Mouse (Mus musculus) liver, embryonic 14.5 days (tissue): ENCODE results near the gene Inpp1. TPM values are rescaled to one million over a fixed set of nuclear protein-coding genes. Genes with fewer than 3 reads are reported as not detected.
A peak's percentile ranks its signal among the peaks of the same experiment; 100 is the strongest.

Experiments
- ATAC-seq: fragments of 200-750 bp; cut with Nextera tagmentation; 2 replicates; pipeline ENCODE4 v1.8.0; 2017; ENCODE audit warnings: moderate number of reproducible peaks, mild to moderate bottlenecking, moderate library complexity; ENCODE audit not compliant: insufficient read depth
- DNase-seq, 3 experiments: peaks; one replicate each; pipeline ENCODE4 v3.0.0-alpha.2; 2012 to 2013; ENCODE audit warnings: low read depth in 3 of 3, low spot score in 3 of 3
- H3K27ac ChIP-seq: fragments of 300-500 bp; sonication (generic); 2 replicates; pipeline ENCODE4 v1.5.1; 2014; ENCODE audit warnings: moderate library complexity, mild to moderate bottlenecking, control low read depth, inconsistent platforms
- H3K27me3 ChIP-seq: fragments of 300-500 bp; sonication (generic); 2 replicates; pipeline ENCODE4 v1.6.1; 2014; ENCODE audit warnings: mild to moderate bottlenecking, low read length, moderate library complexity; ENCODE audit not compliant: control insufficient read depth, insufficient read depth
- H3K36me3 ChIP-seq: fragments of 300-500 bp; sonication (generic); replicated peaks from 2 replicates; pipeline ENCODE4 v1.6.1; 2014; ENCODE audit warnings: low read depth; ENCODE audit not compliant: control insufficient read depth, insufficient read depth
- H3K4me1 ChIP-seq, 2 experiments: fragments of 200-500 bp in 1 of 2; fragments of 300-500 bp in 1 of 2; sonication (generic) in 1 of 2; replicated peaks; 2 replicates each; pipeline ENCODE4 v1.6.1; 2012 to 2014; ENCODE audit warnings: antibody characterized with exemption in 1 of 2, inconsistent platforms in 1 of 2, low read length in 1 of 2; ENCODE audit not compliant: control insufficient read depth in 2 of 2, insufficient read depth in 2 of 2
- H3K4me2 ChIP-seq: fragments of 300-500 bp; sonication (generic); 2 replicates; pipeline ENCODE4 v1.6.1; 2014; ENCODE audit warnings: low read depth, mild to moderate bottlenecking, control low read depth, moderate library complexity
- H3K4me3 ChIP-seq, 2 experiments: fragments of 200-500 bp in 1 of 2; fragments of 300-500 bp in 1 of 2; sonication (generic) in 1 of 2; 2 replicates each; pipeline ENCODE4 v1.5.1; 2012 to 2014; ENCODE audit warnings: low read depth in 2 of 2, low read length in 2 of 2, mild to moderate bottlenecking in 2 of 2, control low read depth in 1 of 2, inconsistent platforms in 1 of 2, moderate library complexity in 1 of 2; ENCODE audit not compliant: insufficient read depth in 1 of 2
- H3K9ac ChIP-seq: fragments of 300-500 bp; sonication (generic); replicated peaks from 2 replicates; pipeline ENCODE4 v1.6.1; 2014; ENCODE audit warnings: mild to moderate bottlenecking, control low read depth, moderate library complexity
- H3K9me3 ChIP-seq: fragments of 300-500 bp; sonication (generic); 2 replicates; pipeline ENCODE4 v1.6.1; 2016; ENCODE audit warnings: low read length, mixed read lengths; ENCODE audit not compliant: control insufficient read depth
- CTCF ChIP-seq: IDR thresholded peaks from 2 replicates; pipeline ENCODE4 v1.5.1; 2016; ENCODE audit warnings: antibody characterized with exemption, low read depth, control low read depth
- EP300 ChIP-seq: IDR thresholded peaks from 2 replicates; pipeline ENCODE4 v1.6.1; 2016; ENCODE audit warnings: antibody characterized with exemption, low read depth
- WGBS: fragments of 180-500 bp; shearing (Covaris S2); extraction: QIAGEN DNeasy Blood & Tissue Kit; methylation state at CpG from one replicate; pipeline ENCODE4 v1.1.7; 2014; ENCODE audit not compliant: insufficient replicate concordance; 5-methylcytosine and 5-hydroxymethylcytosine counted together
- polyA plus RNA-seq, 2 experiments: library from polyadenylated mRNA; depleted of rRNA in 1 of 2; stranded (reverse) in 1 of 2; unstranded in 1 of 2; fragments of >200 nt; fragmentation: Nextera tagmentation in 1 of 2; extraction: Ambion mirVana in 1 of 2; gene quantifications; 2 replicates each; pipeline versions ENCODE4 v1.2.1 to v1.2.3; 2012 to 2014

Gene Inpp1
- polyA plus RNA-seq, 2 experiments: 1.3 to 1.9 TPM

GRCm38 (mm10) chr1:52749978-52750377 is 67.5 kb downstream of the Inpp1 start:
- TF ChIP-seq EP300: no peak
- no peak for TF ChIP-seq CTCF
- Histone ChIP-seq H3K9me3 (no peaks in the 10 kb centered on the region), H3K27me3 (no peaks in the 10 kb centered on the region), H3K4me3 (no peak overlapping the region), H3K4me1 (peaks cover 0 to 8% of the 10 kb centered on the region in 2 experiments; a peak in 2 of 4 replicates), H3K27ac (no peak overlapping the region), H3K36me3 (no peaks in the 10 kb centered on the region), H3K4me2 (no peak overlapping the region), H3K9ac (no peak overlapping the region)
- DNase-seq: peak in 1 of 3 experiments; percentile 24
- ATAC-seq: peak; percentile 68
- 45% methylated on average over 1 of the region's 1 CpGs for WGBS

DNA sequence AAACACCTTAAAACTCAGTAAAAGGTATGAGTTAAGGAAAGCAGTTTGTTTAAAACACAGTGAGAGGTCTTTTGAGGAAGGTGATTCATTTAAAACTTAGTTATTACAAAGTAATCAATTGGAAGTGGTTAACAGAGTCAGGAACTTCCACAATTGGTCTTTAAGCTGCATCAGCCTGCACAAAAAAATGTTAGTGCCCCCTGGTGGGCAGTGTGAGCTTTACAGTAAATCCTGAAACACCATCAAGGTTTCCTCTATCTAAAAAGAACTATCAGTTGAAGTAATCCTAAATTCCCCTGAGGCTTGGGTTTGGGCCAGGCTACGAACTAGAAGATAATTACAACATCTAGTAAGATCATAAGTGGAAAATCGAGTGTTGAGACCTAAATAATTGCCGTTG is 69.2 kb downstream of the Inpp1 start:
- WGBS: 16% methylated on average over 3 of the region's 3 CpGs
- Histone ChIP-seq H3K36me3 (no peaks in the 10 kb centered on the region), H3K4me3 (no peak overlapping the region), H3K4me2 (no peak overlapping the region), H3K9ac (no peak overlapping the region), H3K27me3 (no peaks in the 10 kb centered on the region), H3K27ac (no peak overlapping the region), H3K4me1 (peaks cover 0 to 8% of the 10 kb centered on the region in 2 experiments; a peak in 2 of 4 replicates), H3K9me3 (no peaks in the 10 kb centered on the region)
- DNase-seq: peak in 1 of 3 experiments; percentile 11
- ATAC-seq: no peak
- TF ChIP-seq EP300 (no peak), CTCF (peak; percentile 64)

- ATAC-seq: no peak
- WGBS: 54% methylated on average over 5 of the region's 5 CpGs
These were observed 74.9 kb downstream of the Inpp1 start for GRCm38 (mm10) chr1:52742567-52742966.

More at GRCm38 (mm10) chr1:52742567-52742966, 74.9 kb downstream of the Inpp1 start:
- Histone ChIP-seq H3K27me3 (no peaks in the 10 kb centered on the region), H3K9ac (no peak overlapping the region), H3K36me3 (no peaks in the 10 kb centered on the region), H3K27ac (no peak overlapping the region), H3K4me2 (no peak overlapping the region), H3K9me3 (no peaks in the 10 kb centered on the region), H3K4me3 (no peak overlapping the region), H3K4me1 (no peaks in the 10 kb centered on the region)
- TF ChIP-seq CTCF (no peak), EP300 (no peak)
- DNase-seq: no peak

Other genes starting within 250 kb of the Inpp1 start
- gene Nemp2, start 187.0 kb downstream of the Inpp1 start, polyA plus RNA-seq (2012; rRNA removed): 2.2 and 2.6 TPM in 2 replicates
- 1.6 and 1.7 TPM in 2 replicates for gene Nemp2, start 187.0 kb downstream of the Inpp1 start, polyA plus RNA-seq (2014; fragmentation: Nextera tagmentation; extraction: Ambion mirVana)
- gene Mfsd6, start 90.2 kb downstream of the Inpp1 start, polyA plus RNA-seq (2012; rRNA removed): 0.31 and 0.47 TPM in 2 replicates
- 0.34 and 0.52 TPM in 2 replicates for gene Mfsd6, start 90.2 kb downstream of the Inpp1 start, polyA plus RNA-seq (2014; fragmentation: Nextera tagmentation; extraction: Ambion mirVana)
- 7.2 and 10.4 TPM in 2 replicates for gene Hibch, start 27.2 kb upstream of the Inpp1 start, polyA plus RNA-seq (2012; rRNA removed)
- gene Hibch, start 27.2 kb upstream of the Inpp1 start, polyA plus RNA-seq (2014; fragmentation: Nextera tagmentation; extraction: Ambion mirVana): 18.5 and 19.0 TPM in 2 replicates
- gene 1700019D03Rik, start 202.5 kb upstream of the Inpp1 start, polyA plus RNA-seq (2012; rRNA removed): 1.8 and 2.0 TPM in 2 replicates
- 8.2 and 8.4 TPM in 2 replicates for gene 1700019D03Rik, start 202.5 kb upstream of the Inpp1 start, polyA plus RNA-seq (2014; fragmentation: Nextera tagmentation; extraction: Ambion mirVana)
- 0.02 TPM in 1 of 2 replicates, not detected in the other for gene Mstn, start 244.0 kb upstream of the Inpp1 start, polyA plus RNA-seq (2012; rRNA removed)
- not detected in 2 replicates for gene Mstn, start 244.0 kb upstream of the Inpp1 start, polyA plus RNA-seq (2014; fragmentation: Nextera tagmentation; extraction: Ambion mirVana)